Mouse (Mus musculus) bone marrow macrophage, adult 2 months (primary cell): Measurements from ENCODE around the gene Nom1. TPM values are rescaled to one million over a fixed set of nuclear protein-coding genes. Genes with fewer than 3 reads are reported as not detected.
"Not testable (repeated sequence)": the region's sequence is repeated elsewhere in the genome, so short reads cannot be mapped to it uniquely, and the experiment has no call there.

ENCODE experiments used
- H3K27ac ChIP-seq: 2 replicates; pipeline ENCODE4 v1.5.1; 2012; ENCODE audit warnings: low read depth, low read length; ENCODE audit not compliant: insufficient read depth
- H3K4me1 ChIP-seq: 2 replicates; pipeline ENCODE4 v1.6.1; 2012; ENCODE audit warnings: low read length; ENCODE audit not compliant: control insufficient read depth, insufficient read depth
- H3K4me3 ChIP-seq: 2 replicates; pipeline ENCODE4 v1.5.1; 2012; ENCODE audit warnings: mild to moderate bottlenecking, low read length, moderate library complexity; ENCODE audit not compliant: insufficient read depth
- CTCF ChIP-seq: IDR thresholded peaks from 2 replicates; pipeline ENCODE4 v1.5.1; 2012; ENCODE audit warnings: low read depth, mild to moderate bottlenecking, low read length, moderate library complexity
- POLR2A ChIP-seq: IDR thresholded peaks from 2 replicates; pipeline ENCODE4 v1.6.1; 2012; ENCODE audit warnings: mild to moderate bottlenecking, low read depth, low read length, borderline replicate concordance
- polyA plus RNA-seq: library from polyadenylated mRNA; stranded (reverse); fragments of >200 nt; gene quantifications from 2 replicates; pipeline ENCODE4 v1.2.4, GENCODE M21; 2012; ENCODE audit not compliant: missing spikeins, insufficient read depth, insufficient read length

Nom1 gene
- polyA plus RNA-seq: 10.7 and 12.3 TPM in 2 replicates

DNA sequence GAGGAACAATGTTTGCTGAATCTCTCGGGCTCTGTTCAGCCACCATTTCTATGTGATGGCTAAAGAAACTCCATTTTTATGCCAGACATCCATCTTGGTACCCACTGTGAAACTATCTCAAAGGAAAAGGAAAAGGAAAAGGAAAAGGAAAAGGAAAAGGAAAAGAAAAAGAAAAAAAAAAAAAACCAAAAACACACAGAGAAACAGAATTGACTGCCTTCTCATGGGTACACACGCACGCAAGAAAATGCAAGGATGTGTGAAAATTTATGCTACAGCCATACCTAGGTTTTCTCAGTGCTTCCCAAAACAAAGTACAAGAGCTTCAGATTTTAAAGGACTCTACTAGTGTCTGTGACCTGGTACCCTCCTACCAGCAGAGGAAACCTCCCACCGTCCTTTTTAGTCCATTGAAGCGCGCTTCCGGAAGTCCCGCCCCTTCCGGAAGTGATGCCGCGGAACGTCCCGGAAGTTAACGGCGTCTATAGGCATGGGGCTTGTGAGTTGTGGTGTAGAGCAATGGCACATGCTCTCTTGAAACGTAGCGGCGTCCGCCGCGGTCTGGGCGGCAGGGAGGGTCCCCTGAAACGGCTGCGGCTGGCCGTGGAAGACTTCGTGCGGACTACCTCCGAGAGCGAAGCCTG is at the start of gene Nom1:
Gene Nom1, plus strand, starts transcription at position 437 of the 644 bp plus-strand sequence.
- no peak for TF ChIP-seq CTCF
- TF ChIP-seq POLR2A: no peak
- Histone ChIP-seq H3K27ac (peak within 1 kb of the TSS; percentile 28), H3K4me1 (peaks cover 16% of the 10 kb centered on the region), H3K4me3 (peak within 1 kb of the TSS; percentile 72)

DNA sequence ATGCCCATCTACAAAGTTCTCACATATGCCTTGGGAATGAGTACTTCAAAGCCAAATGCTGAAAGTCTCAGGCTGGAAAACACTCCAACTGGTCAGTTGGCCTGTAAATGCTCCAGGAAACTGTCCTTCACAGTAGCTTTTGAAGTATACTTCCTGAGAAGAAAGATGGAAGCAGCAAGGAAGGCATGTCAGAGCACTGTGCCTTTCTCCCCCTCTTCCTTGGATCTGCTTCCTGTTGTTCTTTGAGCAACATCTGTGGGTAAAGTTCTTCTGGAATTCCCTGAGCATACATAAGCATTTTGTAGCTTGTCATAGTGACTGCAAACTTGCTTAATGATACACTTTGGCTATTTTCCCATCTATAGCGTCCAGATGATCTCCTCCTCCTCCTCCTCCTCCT is 46.9 kb upstream of the Nom1 start:
- H3K27ac ChIP-seq: no peak overlapping the region
- H3K4me1 ChIP-seq: peaks cover 22% of the 10 kb centered on the region
- TF ChIP-seq POLR2A (no peak), CTCF (no peak)
- no peak overlapping the region for H3K4me3 ChIP-seq

DNA sequence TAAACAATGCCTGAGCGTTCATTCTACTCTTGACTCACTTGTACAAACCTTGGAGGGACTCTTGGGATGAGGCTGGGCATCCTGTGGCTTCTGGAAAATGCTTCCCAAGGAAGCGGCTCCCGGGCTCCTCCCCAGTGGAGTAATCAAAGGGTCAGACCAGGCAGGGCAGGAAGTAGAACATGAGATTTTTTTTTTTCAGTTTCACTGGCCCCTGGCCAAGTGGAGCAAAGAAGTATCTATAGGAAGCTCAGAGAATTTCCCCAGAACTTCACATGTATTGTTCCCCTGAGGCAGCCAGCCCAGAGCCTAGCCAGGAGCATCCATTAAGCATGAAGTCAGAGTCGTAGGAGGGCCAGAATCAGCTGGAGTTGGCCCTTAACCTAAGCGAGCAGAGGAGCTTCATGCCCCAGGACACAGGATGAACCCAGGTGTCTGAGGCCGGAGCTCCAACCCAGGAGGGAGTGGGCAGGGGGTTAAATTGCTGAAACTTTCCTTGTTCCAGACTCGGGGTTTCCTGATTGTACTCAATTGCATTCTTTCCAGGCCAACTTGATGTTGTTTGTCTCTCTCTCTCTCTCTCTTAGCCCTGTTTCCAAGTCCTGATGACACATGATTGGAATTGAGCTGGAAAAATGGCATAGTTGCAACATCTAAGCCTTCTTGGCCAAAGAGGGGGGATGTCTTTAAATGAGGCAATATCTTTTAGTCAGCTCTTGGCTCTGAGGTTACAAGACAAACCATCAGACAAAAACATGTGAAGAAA is 46.1 kb upstream of the Nom1 start:
- Histone ChIP-seq H3K27ac (no peak overlapping the region), H3K4me1 (peaks cover 22% of the 10 kb centered on the region), H3K4me3 (no peak overlapping the region)
- TF ChIP-seq CTCF (no peak), POLR2A (no peak)

DNA sequence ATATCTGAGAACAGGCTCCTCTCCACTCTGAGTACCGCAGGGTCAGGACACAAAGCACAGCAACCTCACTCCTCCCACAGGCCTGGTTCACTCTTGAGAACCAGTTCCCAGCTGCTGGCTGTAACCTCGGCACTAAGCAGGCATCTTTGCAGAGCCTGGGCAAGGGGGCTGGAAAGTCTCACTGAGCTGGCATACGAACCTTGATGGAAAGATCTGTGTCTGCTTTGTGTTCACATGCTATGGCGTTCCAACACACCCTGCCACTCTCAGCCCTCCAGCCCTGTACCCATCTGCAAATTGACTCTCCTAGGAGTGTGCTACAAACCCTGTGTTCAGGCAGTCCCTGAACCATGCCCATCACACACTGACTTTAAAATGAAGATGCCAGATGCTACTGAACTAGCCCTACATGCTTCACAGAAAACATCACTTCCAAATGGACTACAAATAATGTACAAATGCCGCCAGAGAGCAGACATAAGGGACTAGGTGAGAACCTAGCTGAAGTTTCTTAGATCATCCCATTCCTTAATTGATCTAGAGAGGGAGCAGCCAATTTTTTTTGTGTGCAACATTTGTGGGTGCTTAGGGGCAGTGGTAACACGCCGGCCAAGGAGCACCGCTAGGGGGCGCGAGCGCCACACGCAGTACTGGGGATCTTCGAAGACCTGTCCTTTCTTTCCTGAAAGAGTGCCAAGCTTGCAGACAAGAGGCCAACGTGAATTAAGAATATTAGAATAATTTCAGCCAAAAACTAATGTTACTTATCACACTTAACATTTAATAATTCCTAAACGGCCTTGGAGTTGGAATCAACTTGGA is 45.3 kb upstream of the Nom1 start:
- peaks cover 22% of the 10 kb centered on the region for H3K4me1 ChIP-seq
- TF ChIP-seq POLR2A (no peak), CTCF (peak; percentile 95)
- no peak overlapping the region for H3K27ac ChIP-seq
- no peak overlapping the region for H3K4me3 ChIP-seq

DNA sequence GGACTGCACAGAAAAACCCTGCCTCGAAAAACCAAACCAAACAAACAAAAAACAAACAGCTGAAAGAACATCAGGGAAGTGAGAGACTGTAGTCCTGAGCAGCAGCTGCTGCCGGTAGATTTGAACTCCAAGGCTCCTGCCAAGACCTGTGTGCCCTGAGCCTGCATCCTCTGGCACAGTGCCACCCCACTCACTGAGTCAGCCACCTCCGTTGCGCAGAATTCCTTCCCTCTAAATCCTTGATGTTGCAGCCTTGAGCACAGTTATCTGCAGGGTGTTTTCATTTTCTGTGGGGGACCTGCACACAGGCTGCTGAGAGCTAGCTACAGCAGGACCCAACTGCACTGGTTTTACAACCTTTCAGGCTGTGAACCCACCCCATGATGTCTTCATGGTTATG is 36.0 kb upstream of the Nom1 start:
- TF ChIP-seq POLR2A: no peak
- TF ChIP-seq CTCF: no peak

DNA sequence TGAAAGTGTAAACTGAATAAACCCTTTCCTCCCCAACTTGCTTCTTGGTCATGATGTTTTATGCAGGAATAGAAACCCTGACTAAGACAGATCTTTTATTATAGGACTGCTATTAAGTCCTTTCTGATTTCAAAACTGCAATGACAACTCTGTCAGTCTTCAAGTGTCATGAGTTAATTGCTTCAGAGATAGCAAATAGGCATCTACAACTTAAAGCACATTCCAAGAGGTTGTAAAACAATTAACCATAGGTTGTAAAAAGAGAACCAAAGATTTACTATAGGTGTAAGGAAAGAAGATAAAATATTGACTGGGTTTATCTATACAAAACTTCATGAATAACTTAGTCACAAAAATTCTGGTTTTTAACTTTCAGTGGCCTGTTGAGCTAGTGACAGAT is 23.6 kb upstream of the Nom1 start:
- TF ChIP-seq POLR2A (no peak), CTCF (no peak)
- no peak overlapping the region for H3K27ac ChIP-seq
- no peaks in the 10 kb centered on the region for H3K4me1 ChIP-seq
- H3K4me3 ChIP-seq: no peak overlapping the region

More for the DNA sequence above, 36.0 kb upstream of the Nom1 start:
- Histone ChIP-seq H3K27ac (no peak overlapping the region), H3K4me1 (no peaks in the 10 kb centered on the region), H3K4me3 (no peak overlapping the region)

DNA sequence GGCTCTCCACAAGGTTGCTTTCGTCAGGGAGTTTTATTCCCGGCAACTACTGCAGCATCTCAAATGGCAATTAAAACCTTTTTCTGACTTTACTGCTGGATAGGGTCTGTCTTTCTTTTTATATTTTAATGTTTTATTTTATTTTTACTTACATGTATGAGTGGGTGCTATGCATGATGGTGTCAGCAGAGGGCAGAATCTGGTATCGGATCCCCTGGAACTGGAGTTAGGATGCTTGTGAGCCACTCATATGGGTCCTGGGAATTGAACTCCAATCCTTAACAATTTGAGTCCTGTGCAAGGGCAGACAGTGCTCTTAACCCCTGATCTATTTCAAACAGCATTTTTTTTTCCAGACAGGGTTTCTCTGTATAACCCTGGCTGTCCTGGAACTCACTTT is 21.4 kb upstream of the Nom1 start:
- Histone ChIP-seq H3K4me3 (no peak overlapping the region), H3K4me1 (no peaks in the 10 kb centered on the region), H3K27ac (no peak overlapping the region)
- no peak for TF ChIP-seq POLR2A
- no peak for TF ChIP-seq CTCF

DNA sequence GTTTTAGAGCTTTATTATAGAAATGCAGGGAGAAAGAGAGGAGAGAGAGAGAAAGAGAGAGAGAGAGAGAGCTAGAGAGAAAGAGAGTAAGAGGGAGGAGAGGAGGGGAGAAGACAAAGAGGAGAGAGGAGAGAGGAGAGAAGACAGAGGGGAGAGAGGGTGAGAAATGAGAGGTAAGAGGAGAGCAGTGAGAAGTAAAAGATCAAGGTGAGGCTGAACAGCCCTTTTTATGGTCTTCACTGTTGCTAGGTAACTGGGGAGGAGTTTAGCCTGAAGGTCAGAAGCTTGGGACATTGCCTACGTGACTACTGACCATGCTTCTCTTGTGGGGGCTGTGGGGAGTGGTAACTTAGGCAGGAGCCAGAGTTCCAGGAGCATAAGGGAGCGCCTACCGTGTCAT is 11.1 kb upstream of the Nom1 start:
- not testable (repeated sequence) for H3K4me1 ChIP-seq, H3K27ac ChIP-seq, H3K4me3 ChIP-seq

DNA sequence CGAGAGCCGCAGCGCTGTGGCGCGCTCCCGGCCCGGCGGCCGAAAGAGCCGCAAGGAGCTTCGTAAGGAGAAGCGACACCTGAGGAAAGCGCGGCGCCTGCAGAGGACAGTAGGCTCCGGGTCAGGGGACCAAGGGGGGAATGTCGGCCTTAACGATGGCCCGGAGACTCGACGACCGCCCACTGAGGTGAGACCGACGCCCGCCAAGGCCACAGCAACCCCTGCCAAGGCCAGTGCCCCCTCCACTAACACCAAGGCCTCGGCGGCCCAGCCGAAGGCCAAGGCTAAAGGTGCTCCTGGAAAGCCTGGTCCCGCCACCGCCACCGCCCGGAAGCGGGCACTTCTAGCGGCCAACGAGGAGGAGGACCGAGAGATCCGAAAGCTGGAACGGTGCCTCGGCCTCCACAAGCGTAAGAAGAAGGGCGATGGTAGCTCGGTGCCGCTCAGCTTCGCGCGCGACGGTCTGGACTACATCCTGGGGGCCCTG is 451 bp downstream of the Nom1 start:
- Histone ChIP-seq H3K4me3 (peak overlapping the region; percentile 72), H3K4me1 (peaks cover 16% of the 10 kb centered on the region), H3K27ac (peak overlapping the region; percentile 28)
- TF ChIP-seq CTCF: no peak
- no peak for TF ChIP-seq POLR2A

DNA sequence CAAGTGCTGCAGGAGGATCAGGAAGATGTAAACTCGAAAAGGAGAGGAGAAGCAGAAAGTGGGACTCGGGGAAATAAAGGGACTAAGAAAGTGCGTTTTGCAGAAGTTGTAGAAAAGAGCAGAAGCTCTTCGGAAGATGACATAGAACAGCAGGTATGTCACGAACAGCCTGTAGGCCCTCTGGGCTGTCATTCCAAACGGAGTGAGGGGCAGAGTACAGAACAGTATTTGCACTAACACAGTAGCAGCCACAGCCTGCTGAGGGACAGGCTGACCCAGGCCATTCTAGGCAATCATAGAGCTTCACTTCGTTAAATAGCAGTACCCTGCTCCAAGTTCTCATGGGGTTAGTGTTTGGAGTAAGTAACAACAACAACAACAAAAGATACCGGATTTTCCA is 1.0 kb downstream of the Nom1 start:
- Histone ChIP-seq H3K4me1 (peaks cover 16% of the 10 kb centered on the region), H3K27ac (peak overlapping the region; percentile 28), H3K4me3 (peak overlapping the region; percentile 72)
- TF ChIP-seq CTCF (no peak), POLR2A (no peak)

DNA sequence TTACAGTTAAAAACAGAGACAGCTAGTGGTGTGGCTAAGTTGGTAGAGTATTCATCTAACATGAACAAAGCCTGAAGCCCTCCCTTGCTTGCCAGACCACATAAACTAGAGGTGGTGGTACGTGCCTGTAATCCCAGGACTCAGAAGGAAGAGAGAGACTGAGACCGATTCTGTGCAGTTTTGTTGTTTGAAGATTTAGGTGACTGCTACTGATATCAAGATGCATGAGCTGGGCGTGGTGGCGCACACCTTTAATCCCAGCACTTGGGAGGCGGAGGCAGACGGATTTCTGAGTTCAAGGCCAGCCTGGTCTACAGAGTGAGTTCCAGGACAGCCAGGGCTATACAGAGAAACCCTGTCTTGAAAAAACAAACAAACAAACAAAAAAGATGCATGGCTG is 2.3 kb downstream of the Nom1 start:
- peaks cover 16% of the 10 kb centered on the region for H3K4me1 ChIP-seq

More for the DNA sequence above, 2.3 kb downstream of the Nom1 start:
- H3K27ac ChIP-seq, H3K4me3 ChIP-seq: not testable (repeated sequence)
